Mouse (Mus musculus): Measurements from ENCODE around the gene Cd274. TPM values are rescaled to one million over a fixed set of nuclear protein-coding genes. Genes with fewer than 3 reads are reported as not detected.

The Cd274 gene
- polyA plus RNA-seq, 1 experiment from 2014 or later = 125 TPM

GRCm38 (mm10) chr19:29370545-29371283, 3.5 kb downstream of the Cd274 start:
- Histone ChIP-seq H3K4me3 (ENCODE audit: inconsistent target) (peak overlapping the region; percentile 33; the same call in 1 of the 2 replicates), H3K36me3 (ENCODE audit: inconsistent target) (peaks cover 21% of the 10 kb centered on the region; the same call in 1 of the 2 replicates), H3K79me2 (ENCODE audit: inconsistent target) (peaks cover 87% of the 10 kb centered on the region), H3K27ac (peak overlapping the region; percentile 63; the same call in 1 of the 2 replicates)
- 66% methylated on average over 5 of the region's 7 CpGs for WGBS (ENCODE audit: missing documents)

GRCm38 (mm10) chr19:29371284-29372081, 4.2 kb downstream of the Cd274 start:
- peak overlapping the region; percentile 33 for H3K4me3 ChIP-seq (ENCODE audit: inconsistent target)
- peak overlapping the region; percentile 63 for H3K27ac ChIP-seq
- peaks cover 27% of the 10 kb centered on the region; the same call in 1 of the 2 replicates for H3K36me3 ChIP-seq (ENCODE audit: inconsistent target)
- WGBS (ENCODE audit: missing documents) = 34% methylated on average over 18 of the region's 18 CpGs
- H3K79me2 ChIP-seq (ENCODE audit: inconsistent target) = peaks cover 93% of the 10 kb centered on the region

GRCm38 (mm10) chr19:29372138-29372537, 4.9 kb downstream of the Cd274 start:
- WGBS (ENCODE audit: missing documents) = 9% methylated on average over 4 of the region's 4 CpGs
- Histone ChIP-seq H3K36me3 (ENCODE audit: inconsistent target) (peaks cover 30% of the 10 kb centered on the region), H3K4me3 (ENCODE audit: inconsistent target) (peak overlapping the region; percentile 33), H3K27ac (peak overlapping the region; percentile 63), H3K79me2 (ENCODE audit: inconsistent target) (peaks cover 100% of the 10 kb centered on the region)

- Histone ChIP-seq H3K79me2 (ENCODE audit: inconsistent target) (peaks cover 100% of the 10 kb centered on the region), H3K36me3 (ENCODE audit: inconsistent target) (peaks cover 35% of the 10 kb centered on the region), H3K4me3 (ENCODE audit: inconsistent target) (peak overlapping the region; percentile 33; the same call in 1 of the 2 replicates), H3K27ac (peak overlapping the region; percentile 63)
- WGBS (ENCODE audit: missing documents) = 68% methylated on average over 3 of the region's 3 CpGs
Measured at GRCm38 (mm10) chr19:29372621-29373020, 5.4 kb downstream of the Cd274 start.

GRCm38 (mm10) chr19:29373438-29373837, 6.2 kb downstream of the Cd274 start:
- H3K27ac ChIP-seq = no peak overlapping the region
- peaks cover 100% of the 10 kb centered on the region for H3K79me2 ChIP-seq (ENCODE audit: inconsistent target)
- H3K36me3 ChIP-seq (ENCODE audit: inconsistent target) = peaks cover 36% of the 10 kb centered on the region
- WGBS (ENCODE audit: missing documents) = 89% methylated on average over 9 of the region's 11 CpGs
- H3K4me3 ChIP-seq (ENCODE audit: inconsistent target) = no peak overlapping the region

- H3K27ac ChIP-seq = no peak overlapping the region
- peaks cover 49% of the 10 kb centered on the region for H3K36me3 ChIP-seq (ENCODE audit: inconsistent target)
- WGBS (ENCODE audit: missing documents) = 79% methylated on average over 8 of the region's 9 CpGs
- no peak overlapping the region for H3K4me3 ChIP-seq (ENCODE audit: inconsistent target)
- H3K79me2 ChIP-seq (ENCODE audit: inconsistent target) = peaks cover 100% of the 10 kb centered on the region
Measured at GRCm38 (mm10) chr19:29374947-29375346, 7.7 kb downstream of the Cd274 start.

- peaks cover 61% of the 10 kb centered on the region for H3K36me3 ChIP-seq (ENCODE audit: inconsistent target)
- H3K27ac ChIP-seq = no peak overlapping the region
- no peak overlapping the region for H3K4me3 ChIP-seq (ENCODE audit: inconsistent target)
- 79% methylated on average over 3 of the region's 3 CpGs for WGBS (ENCODE audit: missing documents)
- peaks cover 91% of the 10 kb centered on the region for H3K79me2 ChIP-seq (ENCODE audit: inconsistent target)
Measured at GRCm38 (mm10) chr19:29376382-29376781, 9.1 kb downstream of the Cd274 start.

- peaks cover 55% of the 10 kb centered on the region; the same call in 1 of the 2 replicates for H3K79me2 ChIP-seq (ENCODE audit: inconsistent target)
- 87% methylated on average over 14 of the region's 14 CpGs for WGBS (ENCODE audit: missing documents)
- H3K36me3 ChIP-seq (ENCODE audit: inconsistent target) = peaks cover 81% of the 10 kb centered on the region
- H3K27ac ChIP-seq = no peak overlapping the region
- no peak overlapping the region for H3K4me3 ChIP-seq (ENCODE audit: inconsistent target)
Measured at GRCm38 (mm10) chr19:29379839-29380603, 12.8 kb downstream of the Cd274 start.

- Histone ChIP-seq H3K36me3 (ENCODE audit: inconsistent target) (peaks cover 85% of the 10 kb centered on the region), H3K79me2 (ENCODE audit: inconsistent target) (peaks cover 21% of the 10 kb centered on the region; the same call in 1 of the 2 replicates), H3K27ac (no peak overlapping the region), H3K4me3 (ENCODE audit: inconsistent target) (no peak overlapping the region)
- 79% methylated on average over 5 of the region's 5 CpGs for WGBS (ENCODE audit: missing documents)
Measured at GRCm38 (mm10) chr19:29383368-29383767, 16.1 kb downstream of the Cd274 start.

GRCm38 (mm10) chr19:29384412-29384811, 17.2 kb downstream of the Cd274 start:
- peaks cover 11% of the 10 kb centered on the region; the same call in 1 of the 2 replicates for H3K79me2 ChIP-seq (ENCODE audit: inconsistent target)
- H3K4me3 ChIP-seq (ENCODE audit: inconsistent target) = no peak overlapping the region
- WGBS (ENCODE audit: missing documents) = 85% methylated on average over 9 of the region's 9 CpGs
- H3K36me3 ChIP-seq (ENCODE audit: inconsistent target) = peaks cover 76% of the 10 kb centered on the region
- H3K27ac ChIP-seq = no peak overlapping the region

- 34% methylated on average over 6 of the region's 6 CpGs for WGBS (ENCODE audit: missing documents)
- H3K27ac ChIP-seq = no peak overlapping the region
- no peak overlapping the region for H3K4me3 ChIP-seq (ENCODE audit: inconsistent target)
- H3K79me2 ChIP-seq (ENCODE audit: inconsistent target) = peaks cover 5% of the 10 kb centered on the region; the same call in 1 of the 2 replicates
- H3K36me3 ChIP-seq (ENCODE audit: inconsistent target) = peaks cover 71% of the 10 kb centered on the region
Measured at GRCm38 (mm10) chr19:29384994-29385393, 17.7 kb downstream of the Cd274 start.

- Histone ChIP-seq H3K36me3 (ENCODE audit: inconsistent target) (peaks cover 65% of the 10 kb centered on the region), H3K27ac (no peak overlapping the region), H3K79me2 (ENCODE audit: inconsistent target) (no peaks in the 10 kb centered on the region; the same call in 1 of the 2 replicates), H3K4me3 (ENCODE audit: inconsistent target) (no peak overlapping the region)
- WGBS (ENCODE audit: missing documents) = 95% methylated on average over 4 of the region's 4 CpGs
Measured at GRCm38 (mm10) chr19:29385822-29386221, 18.6 kb downstream of the Cd274 start.

GRCm38 (mm10) chr19:29388818-29389217, 21.6 kb downstream of the Cd274 start:
- Histone ChIP-seq H3K36me3 (ENCODE audit: inconsistent target) (peaks cover 35% of the 10 kb centered on the region), H3K27ac (no peak overlapping the region), H3K79me2 (ENCODE audit: inconsistent target) (no peaks in the 10 kb centered on the region), H3K4me3 (ENCODE audit: inconsistent target) (no peak overlapping the region)
- WGBS (ENCODE audit: missing documents) = 88% methylated on average over 1 of the region's 1 CpGs

- Histone ChIP-seq H3K36me3 (ENCODE audit: inconsistent target) (peaks cover 20% of the 10 kb centered on the region), H3K79me2 (ENCODE audit: inconsistent target) (no peaks in the 10 kb centered on the region), H3K4me3 (ENCODE audit: inconsistent target) (no peak overlapping the region), H3K27ac (no peak overlapping the region)
- WGBS (ENCODE audit: missing documents) = 99% methylated on average over 5 of the region's 5 CpGs
Measured at GRCm38 (mm10) chr19:29390483-29390882, 23.2 kb downstream of the Cd274 start.

Measured in macrophage (primary cell).